Mouse (Mus musculus): ENCODE results near the gene Cbfb. TPM values are rescaled to one million over a fixed set of nuclear protein-coding genes. Genes with fewer than 3 reads are reported as not detected.

Cbfb gene
- polyA plus RNA-seq, 1 experiment = 31.9 TPM

GRCm38 (mm10) chr8:105264024-105264982 is 93.8 kb downstream of the Cbfb start, which contains the start of the genes Tradd and Fbxl8:
Tradd (minus strand) TSS chr8:105264609.
Fbxl8 (plus strand) TSS chr8:105264648.
- DNase-seq (ENCODE audit: low read depth) = peak; percentile 58
- TF ChIP-seq CTCF (IDR thresholded peaks at IDR 0.05; ENCODE audit: borderline replicate concordance, extremely low read depth, insufficient read depth, insufficient read length) (no peak), POLR2A (IDR thresholded peaks at IDR 0.05; ENCODE audit: borderline replicate concordance, extremely low read depth, insufficient read depth, insufficient read length, poor library complexity, severe bottlenecking) (no peak)

DNA sequence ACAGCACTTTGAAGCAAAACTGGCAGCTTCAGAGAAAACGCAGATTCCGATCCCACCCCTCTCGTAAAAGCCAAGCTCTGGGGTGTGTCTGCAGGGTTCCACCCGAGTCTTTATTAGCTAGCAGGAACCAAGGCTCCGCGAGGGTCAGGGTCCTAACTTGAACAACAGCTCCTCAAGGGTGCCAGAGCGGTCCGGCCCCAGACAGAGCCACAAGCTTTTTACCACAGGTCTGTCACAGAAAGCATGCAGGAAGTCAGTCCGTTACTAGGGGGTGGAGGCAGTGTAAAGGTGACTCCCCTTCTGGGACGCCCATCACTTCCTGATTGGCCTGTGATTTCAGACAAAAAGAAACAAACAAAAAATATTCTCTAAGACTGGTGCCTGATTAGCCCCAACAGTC is 94.7 kb downstream of the Cbfb start:
- TF ChIP-seq POLR2A (IDR thresholded peaks at IDR 0.05; ENCODE audit: borderline replicate concordance, extremely low read depth, insufficient read depth, insufficient read length, poor library complexity, severe bottlenecking) = no peak
- no peak for TF ChIP-seq CTCF (IDR thresholded peaks at IDR 0.05; ENCODE audit: borderline replicate concordance, extremely low read depth, insufficient read depth, insufficient read length)
- DNase-seq (ENCODE audit: low read depth) = no peak

DNA sequence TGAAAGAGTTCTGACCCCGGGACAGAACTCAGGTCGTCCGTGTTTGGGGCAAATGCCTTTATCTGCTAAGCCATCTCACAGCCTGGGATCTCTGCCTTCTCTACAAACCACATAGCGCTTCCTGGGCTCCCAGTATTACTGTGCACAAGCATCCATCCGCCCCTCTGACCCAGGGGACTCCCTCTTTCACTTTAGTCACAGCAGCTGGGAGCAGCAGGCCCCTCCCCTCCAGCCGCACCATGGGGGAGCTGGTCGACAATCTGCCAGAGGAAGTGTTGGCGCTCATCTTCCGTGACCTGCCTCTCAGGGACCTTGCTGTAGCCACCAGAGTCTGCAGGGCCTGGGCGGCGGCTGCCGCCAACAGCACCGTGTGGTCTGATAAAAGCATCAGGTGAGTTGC is 96.3 kb downstream of the Cbfb start:
- no peak for DNase-seq (ENCODE audit: low read depth)
- no peak for TF ChIP-seq POLR2A (IDR thresholded peaks at IDR 0.05; ENCODE audit: borderline replicate concordance, extremely low read depth, insufficient read depth, insufficient read length, poor library complexity, severe bottlenecking)
- TF ChIP-seq CTCF (IDR thresholded peaks at IDR 0.05; ENCODE audit: borderline replicate concordance, extremely low read depth, insufficient read depth, insufficient read length) = no peak

Other genes starting within 250 kb of the Cbfb start
- not detected in 2 replicates for gene Ces2e, start 244.4 kb upstream of the Cbfb start, polyA plus RNA-seq (2012; rRNA removed)
- not detected in 2 replicates for gene Ces2f, start 223.3 kb upstream of the Cbfb start, polyA plus RNA-seq (2012; rRNA removed)
- gene Ces2g, start 209.0 kb upstream of the Cbfb start, polyA plus RNA-seq (2012; rRNA removed) = 0.08 and 0.12 TPM in 2 replicates
- gene Ces2h, start 169.8 kb upstream of the Cbfb start, polyA plus RNA-seq (2012; rRNA removed) = not detected in 2 replicates
- not detected in 2 replicates for gene Ces3a, start 122.1 kb upstream of the Cbfb start, polyA plus RNA-seq (2012; rRNA removed)
- not detected in 2 replicates for gene Ces3b, start 86.9 kb upstream of the Cbfb start, polyA plus RNA-seq (2012; rRNA removed)
- 0.04 TPM in 1 of 2 replicates, not detected in the other for gene Ces4a, start 38.9 kb upstream of the Cbfb start, polyA plus RNA-seq (2012; rRNA removed)
- 33.4 and 40.5 TPM in 2 replicates for gene D230025D16Rik, start 54.5 kb downstream of the Cbfb start, polyA plus RNA-seq (2012; rRNA removed)
- gene B3gnt9, start 84.5 kb downstream of the Cbfb start, polyA plus RNA-seq (2012; rRNA removed) = 5.9 and 6.6 TPM in 2 replicates
- 7.1 and 7.9 TPM in 2 replicates for gene Tradd, start 93.9 kb downstream of the Cbfb start, polyA plus RNA-seq (2012; rRNA removed)
- 1.00 TPM in 2 replicates for gene Fbxl8, start 94.0 kb downstream of the Cbfb start, polyA plus RNA-seq (2012; rRNA removed)
- gene Hsf4, start 99.1 kb downstream of the Cbfb start, polyA plus RNA-seq (2012; rRNA removed) = 0.42 and 0.60 TPM in 2 replicates
- 1.3 and 1.8 TPM in 2 replicates for gene Nol3, start 105.5 kb downstream of the Cbfb start, polyA plus RNA-seq (2012; rRNA removed)
- gene 4931428F04Rik, start 119.2 kb downstream of the Cbfb start, polyA plus RNA-seq (2012; rRNA removed) = 176 and 217 TPM in 2 replicates
- 12.6 and 13.7 TPM in 2 replicates for gene Exoc3l, start 125.4 kb downstream of the Cbfb start, polyA plus RNA-seq (2012; rRNA removed)
- gene E2f4, start 127.0 kb downstream of the Cbfb start, polyA plus RNA-seq (2012; rRNA removed) = 89.4 and 126 TPM in 2 replicates
- gene Elmo3, start 134.9 kb downstream of the Cbfb start, polyA plus RNA-seq (2012; rRNA removed) = 2.3 TPM in 2 replicates
- 2.3 and 2.4 TPM in 2 replicates for gene Lrrc29, start 155.6 kb downstream of the Cbfb start, polyA plus RNA-seq (2012; rRNA removed)
- 93.6 and 144 TPM in 2 replicates for gene Tmem208, start 155.7 kb downstream of the Cbfb start, polyA plus RNA-seq (2012; rRNA removed)
- gene Fhod1, start 177.3 kb downstream of the Cbfb start, polyA plus RNA-seq (2012; rRNA removed) = 5.8 and 7.8 TPM in 2 replicates
- 39.3 and 56.1 TPM in 2 replicates for gene Slc9a5, start 178.2 kb downstream of the Cbfb start, polyA plus RNA-seq (2012; rRNA removed)
- 11.5 and 13.6 TPM in 2 replicates for gene Plekhg4, start 202.6 kb downstream of the Cbfb start, polyA plus RNA-seq (2012; rRNA removed)
- gene Kctd19, start 242.8 kb downstream of the Cbfb start, polyA plus RNA-seq (2012; rRNA removed) = 0.04 and 0.05 TPM in 2 replicates
- 1.4 and 1.6 TPM in 2 replicates for gene Lrrc36, start 242.9 kb downstream of the Cbfb start, polyA plus RNA-seq (2012; rRNA removed)